Mouse (Mus musculus) myocyte (in vitro differentiated cells): ENCODE data around the gene Tm7sf2. TPM values are rescaled to one million over a fixed set of nuclear protein-coding genes. Genes with fewer than 3 reads are reported as not detected.
A peak's percentile ranks its signal among the peaks of the same experiment; 100 is the strongest.

Source experiments
- H3K27me3 ChIP-seq: one replicate; pipeline ENCODE4 v1.6.1; 2011; ENCODE audit not compliant: control insufficient read depth, insufficient read depth, insufficient read length
- H3K36me3 ChIP-seq: one replicate; pipeline ENCODE4 v1.6.1; 2011; ENCODE audit not compliant: control insufficient read depth, insufficient read depth
- H3K4me2 ChIP-seq: one replicate; pipeline ENCODE4 v1.6.1; 2011; ENCODE audit warnings: low read depth, control low read depth
- H3K4me3 ChIP-seq: one replicate; pipeline ENCODE4 v1.5.1; 2011; ENCODE audit warnings: mild to moderate bottlenecking, control low read depth, moderate library complexity
- H3K79me2 ChIP-seq: one replicate; pipeline ENCODE4 v1.6.1; 2011; ENCODE audit not compliant: control insufficient read depth, insufficient read depth
- H3ac ChIP-seq: one replicate; pipeline ENCODE4 v1.6.1; 2011; ENCODE audit not compliant: control insufficient read depth, insufficient read length
- CEBPB ChIP-seq: IDR thresholded peaks from 2 replicates; pipeline ENCODE4 v1.6.1; 2011; ENCODE audit warnings: mild to moderate bottlenecking, moderate library complexity; ENCODE audit not compliant: poor library complexity, insufficient read depth, severe bottlenecking
- E2F4 ChIP-seq: IDR thresholded peaks from one replicate; pipeline ENCODE4 v1.6.1; 2011; ENCODE audit warnings: mild to moderate bottlenecking, control low read depth, moderate library complexity; ENCODE audit not compliant: insufficient read depth
- MAX ChIP-seq: IDR thresholded peaks from one replicate; pipeline ENCODE4 v1.6.1; 2011; ENCODE audit warnings: low read depth, mild to moderate bottlenecking, control low read depth
- MYOD1 ChIP-seq, 3 experiments: IDR thresholded peaks; one replicate each; pipeline ENCODE4 v1.6.1; 2011; ENCODE audit warnings: control low read depth in 2 of 3, low read depth in 2 of 3, mild to moderate bottlenecking in 2 of 3, moderate library complexity in 1 of 3; ENCODE audit not compliant: insufficient read length in 2 of 3, control insufficient read depth in 1 of 3
- MYOG ChIP-seq, 3 experiments: IDR thresholded peaks; one replicate each; pipeline ENCODE4 v1.6.1; 2011; ENCODE audit warnings: control low read depth in 2 of 3, low read depth in 2 of 3, mild to moderate bottlenecking in 2 of 3; ENCODE audit not compliant: insufficient read length in 2 of 3, control insufficient read depth in 1 of 3, insufficient read depth in 1 of 3
- POLR2A ChIP-seq: IDR thresholded peaks from one replicate; pipeline ENCODE4 v1.6.1; 2011; ENCODE audit warnings: low read depth, mild to moderate bottlenecking, control low read depth, moderate library complexity; ENCODE audit not compliant: insufficient read length
- POLR2AphosphoS2 ChIP-seq: IDR thresholded peaks from one replicate; pipeline ENCODE4 v1.6.1; 2011; ENCODE audit warnings: low read depth, control low read depth; ENCODE audit not compliant: insufficient read length
- REST ChIP-seq: IDR thresholded peaks from one replicate; pipeline ENCODE4 v1.6.1; 2011; ENCODE audit warnings: mild to moderate bottlenecking, control low read depth, moderate library complexity; ENCODE audit not compliant: insufficient read depth, insufficient read length
- SRF ChIP-seq: IDR thresholded peaks from one replicate; pipeline ENCODE4 v1.6.1; 2011; ENCODE audit warnings: low read depth; ENCODE audit not compliant: control insufficient read depth, insufficient read length
- TCF12 ChIP-seq: IDR thresholded peaks from one replicate; pipeline ENCODE4 v1.6.1; 2011; ENCODE audit warnings: mild to moderate bottlenecking, control low read depth; ENCODE audit not compliant: poor library complexity, insufficient read depth, severe bottlenecking
- TCF3 ChIP-seq: IDR thresholded peaks from one replicate; pipeline ENCODE4 v1.6.1; 2011; ENCODE audit warnings: low read depth, control low read depth; ENCODE audit not compliant: insufficient read length
- USF1 ChIP-seq: IDR thresholded peaks from one replicate; pipeline ENCODE4 v1.6.1; 2011; ENCODE audit warnings: low read depth, mild to moderate bottlenecking, control low read depth, moderate library complexity
- polyA plus RNA-seq: library from polyadenylated mRNA; unstranded; fragments of >200 nt; fragmentation: generic; extraction: Trizol; gene quantifications from one replicate; pipeline ENCODE4 v1.2.1, GENCODE M21; 2012; ENCODE audit warnings: missing spikeins

The Tm7sf2 gene
- polyA plus RNA-seq, 1 experiment = 37.1 TPM

- no peak overlapping the region for H3ac ChIP-seq
- H3K4me3 ChIP-seq = peak overlapping the region; percentile 79
- no peaks in the 10 kb centered on the region for H3K36me3 ChIP-seq
- peaks cover 12% of the 10 kb centered on the region for H3K79me2 ChIP-seq
- peak overlapping the region; percentile 100 for H3K4me2 ChIP-seq
- H3K27me3 ChIP-seq = no peaks in the 10 kb centered on the region
- no peak for TF ChIP-seq USF1
- no peak for TF ChIP-seq TCF12
- TF ChIP-seq POLR2A = no peak
- no peak for TF ChIP-seq MYOD1 (IDR thresholded peaks at IDR 0.05; ENCODE audit: control insufficient read depth in 1 of 3, insufficient read length in 2 of 3, low read depth in 2 of 3)
- no peak for TF ChIP-seq POLR2AphosphoS2
- TF ChIP-seq MYOG (IDR thresholded peaks at IDR 0.05; ENCODE audit: control insufficient read depth in 1 of 3, insufficient read depth in 1 of 3, insufficient read length in 2 of 3, low read depth in 2 of 3) = no peak
- no peak for TF ChIP-seq MAX
- no peak for TF ChIP-seq SRF
- no peak for TF ChIP-seq TCF3
Measured at GRCm38 (mm10) chr19:6016532-6016931, 51.6 kb downstream of the Tm7sf2 start.

DNA sequence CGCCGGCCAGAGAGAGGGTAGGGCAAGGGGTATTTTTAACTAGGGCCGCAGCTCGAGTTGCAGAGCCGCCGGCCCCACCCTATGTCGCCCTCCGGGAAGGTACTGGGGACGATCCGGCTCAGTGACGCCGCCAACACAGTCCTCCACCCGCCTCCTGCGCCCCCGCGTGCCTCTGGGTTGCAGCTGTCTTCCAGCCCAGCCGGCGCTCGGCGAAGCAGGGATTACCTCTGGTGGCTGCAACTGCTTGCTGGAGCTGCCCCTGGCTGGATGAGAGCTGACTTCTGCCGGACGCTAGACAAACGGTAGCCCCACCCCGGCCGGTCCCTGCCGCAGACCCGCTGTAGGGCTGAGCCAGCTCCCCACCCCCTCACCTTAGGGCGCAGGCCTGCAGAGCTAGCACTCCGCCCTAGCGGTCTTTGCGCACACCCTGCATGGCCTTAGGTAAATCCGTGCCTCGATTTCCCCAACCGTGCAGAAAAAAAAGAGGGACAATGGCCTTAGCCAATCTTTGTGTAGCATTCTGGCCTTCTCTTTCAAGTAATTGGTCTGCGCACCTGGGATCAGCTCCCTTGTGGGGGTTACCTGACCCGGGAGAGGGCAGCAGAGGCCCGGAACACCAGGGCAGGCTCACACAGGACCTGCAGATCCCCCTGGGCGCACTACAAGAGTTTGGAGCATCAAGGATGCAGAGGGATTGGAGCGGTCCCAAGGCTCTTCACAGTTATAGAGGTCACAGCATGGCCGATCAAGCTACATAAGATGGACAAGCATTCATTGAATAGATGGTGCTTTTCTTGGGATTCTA lies 52.5 kb downstream of the Tm7sf2 start, which contains the start of gene Capn1:
Gene Capn1 (minus strand): TSS at position 387 of the 805 bp plus-strand sequence.
- Histone ChIP-seq H3K4me3 (peak within 1 kb of the TSS; percentile 79), H3K79me2 (peaks cover 12% of the 10 kb centered on the region), H3K36me3 (no peaks in the 10 kb centered on the region), H3K27me3 (no peaks in the 10 kb centered on the region), H3ac (peak within 1 kb of the TSS; percentile 74), H3K4me2 (peak within 1 kb of the TSS; percentile 100)
- peak; percentile 77 for TF ChIP-seq TCF3
- peak in 2 of 3 experiments; percentile 95 to 96 for TF ChIP-seq MYOD1 (IDR thresholded peaks at IDR 0.05; ENCODE audit: control insufficient read depth in 1 of 3, insufficient read length in 2 of 3, low read depth in 2 of 3)
- TF ChIP-seq TCF12 = peak; percentile 53
- TF ChIP-seq USF1 = no peak
- TF ChIP-seq REST = no peak
- TF ChIP-seq MAX = no peak
- TF ChIP-seq MYOG (IDR thresholded peaks at IDR 0.05; ENCODE audit: control insufficient read depth in 1 of 3, insufficient read depth in 1 of 3, insufficient read length in 2 of 3, low read depth in 2 of 3) = peak; percentile 90 to 99 (median 96)
- no peak for TF ChIP-seq CEBPB
- no peak for TF ChIP-seq E2F4
- TF ChIP-seq POLR2A = peak; percentile 74
- peak; percentile 80 for TF ChIP-seq POLR2AphosphoS2
- TF ChIP-seq SRF = no peak

- H3ac ChIP-seq = peak overlapping the region; percentile 74
- H3K27me3 ChIP-seq = no peaks in the 10 kb centered on the region
- H3K36me3 ChIP-seq = no peaks in the 10 kb centered on the region
- H3K4me2 ChIP-seq = peak overlapping the region; percentile 100
- peaks cover 12% of the 10 kb centered on the region for H3K79me2 ChIP-seq
- peak overlapping the region; percentile 79 for H3K4me3 ChIP-seq
- TF ChIP-seq POLR2AphosphoS2 = peak; percentile 87
- TF ChIP-seq MYOD1 (IDR thresholded peaks at IDR 0.05; ENCODE audit: control insufficient read depth in 1 of 3, insufficient read length in 2 of 3, low read depth in 2 of 3) = no peak
- TF ChIP-seq MYOG (IDR thresholded peaks at IDR 0.05; ENCODE audit: control insufficient read depth in 1 of 3, insufficient read depth in 1 of 3, insufficient read length in 2 of 3, low read depth in 2 of 3) = no peak
- no peak for TF ChIP-seq REST
- TF ChIP-seq POLR2A = peak; percentile 79
Measured at GRCm38 (mm10) chr19:6014991-6015510, 53.1 kb downstream of the Tm7sf2 start.

- H3K4me2 ChIP-seq = peak overlapping the region; percentile 100
- peaks cover 12% of the 10 kb centered on the region for H3K79me2 ChIP-seq
- no peaks in the 10 kb centered on the region for H3K27me3 ChIP-seq
- H3K36me3 ChIP-seq = peaks cover 3% of the 10 kb centered on the region
- H3K4me3 ChIP-seq = peak overlapping the region; percentile 79
- H3ac ChIP-seq = no peak overlapping the region
- TF ChIP-seq SRF (no peak), E2F4 (no peak), MAX (no peak), TCF3 (no peak), POLR2AphosphoS2 (no peak), POLR2A (no peak), REST (no peak), TCF12 (no peak), USF1 (no peak), MYOG (IDR thresholded peaks at IDR 0.05; ENCODE audit: control insufficient read depth in 1 of 3, insufficient read depth in 1 of 3, insufficient read length in 2 of 3, low read depth in 2 of 3) (no peak), MYOD1 (IDR thresholded peaks at IDR 0.05; ENCODE audit: control insufficient read depth in 1 of 3, insufficient read length in 2 of 3, low read depth in 2 of 3) (no peak), CEBPB (no peak)
Measured at GRCm38 (mm10) chr19:6013691-6014090, 54.5 kb downstream of the Tm7sf2 start.

Other genes with a start within 250 kb of the Tm7sf2 start
- gene Frmd8, start 193.1 kb downstream of the Tm7sf2 start, polyA plus RNA-seq = 22.3 TPM
- gene Slc25a45, start 190.6 kb downstream of the Tm7sf2 start, polyA plus RNA-seq = 5.2 TPM
- 0.31 TPM for gene Tigd3, start 174.2 kb downstream of the Tm7sf2 start, polyA plus RNA-seq
- 78.5 TPM for gene Dpf2, start 155.4 kb downstream of the Tm7sf2 start, polyA plus RNA-seq
- gene Cdc42ep2, start 143.6 kb downstream of the Tm7sf2 start, polyA plus RNA-seq = 16.2 TPM
- 11.9 TPM for gene Pola2, start 104.2 kb downstream of the Tm7sf2 start, polyA plus RNA-seq
- not detected for gene Slc22a20, start 82.2 kb downstream of the Tm7sf2 start, polyA plus RNA-seq
- 110 TPM for gene Capn1, start 52.5 kb downstream of the Tm7sf2 start, polyA plus RNA-seq
- gene Syvn1, start 21.8 kb downstream of the Tm7sf2 start, polyA plus RNA-seq = 24.3 TPM
- gene Mrpl49, start 10.6 kb downstream of the Tm7sf2 start, polyA plus RNA-seq = 43.0 TPM
- 2,772 TPM for gene Fau, start 10.5 kb downstream of the Tm7sf2 start, polyA plus RNA-seq
- 44.3 TPM for gene Znhit2, start 7.2 kb downstream of the Tm7sf2 start, polyA plus RNA-seq
- gene Vps51, start 8.9 kb upstream of the Tm7sf2 start, polyA plus RNA-seq = 49.1 TPM
- gene Tmem262, start 11.7 kb upstream of the Tm7sf2 start, polyA plus RNA-seq = 0.13 TPM
- 0.26 TPM for gene Gm28374, start 13.9 kb upstream of the Tm7sf2 start, polyA plus RNA-seq
- gene Zfpl1, start 16.6 kb upstream of the Tm7sf2 start, polyA plus RNA-seq = 68.5 TPM
- gene Cdca5, start 16.6 kb upstream of the Tm7sf2 start, polyA plus RNA-seq = 7.7 TPM
- 0.07 TPM for gene AC131692.1, start 26.0 kb upstream of the Tm7sf2 start, polyA plus RNA-seq
- gene Naaladl1, start 37.4 kb upstream of the Tm7sf2 start, polyA plus RNA-seq = 0.11 TPM
- 27.5 TPM for gene Sac3d1, start 50.3 kb upstream of the Tm7sf2 start, polyA plus RNA-seq
- 18.5 TPM for gene Snx15, start 59.9 kb upstream of the Tm7sf2 start, polyA plus RNA-seq
- gene Batf2, start 72.6 kb upstream of the Tm7sf2 start, polyA plus RNA-seq = 0.05 TPM
- 110 TPM for gene Arl2, start 73.2 kb upstream of the Tm7sf2 start, polyA plus RNA-seq
- not detected for gene Majin, start 116.0 kb upstream of the Tm7sf2 start, polyA plus RNA-seq
- 0.40 TPM for gene Gpha2, start 158.0 kb upstream of the Tm7sf2 start, polyA plus RNA-seq
- gene Ppp2r5b, start 167.5 kb upstream of the Tm7sf2 start, polyA plus RNA-seq = 51.4 TPM
- 15.2 TPM for gene Atg2a, start 173.3 kb upstream of the Tm7sf2 start, polyA plus RNA-seq
- gene Ehd1, start 208.4 kb upstream of the Tm7sf2 start, polyA plus RNA-seq = 433 TPM
- 10.0 TPM for gene Cdc42bpg, start 238.1 kb upstream of the Tm7sf2 start, polyA plus RNA-seq